Mouse (Mus musculus): Measurements from ENCODE around the gene Rgl3. TPM values are rescaled to one million over a fixed set of nuclear protein-coding genes. Genes with fewer than 3 reads are reported as not detected.

Gene Rgl3
- polyA plus RNA-seq, 1 experiment from 2014 or later, result 4.0 TPM

GRCm38 (mm10) chr9:21976626-21977175 lies 12.5 kb downstream of the Rgl3 start:
- H3K27ac ChIP-seq (replicated peaks), result no peak overlapping the region
- no peak overlapping the region for H3K4me3 ChIP-seq
- H3K36me3 ChIP-seq (replicated peaks), result peaks cover 3% of the 10 kb centered on the region; the same call in 1 of the 2 replicates
- WGBS, result 86% methylated on average over 10 of the region's 10 CpGs
- no peak for DNase-seq (ENCODE audit: low spot score)
- no peaks in the 10 kb centered on the region for H3K9me3 ChIP-seq
- peaks cover 8% of the 10 kb centered on the region for H3K27me3 ChIP-seq (replicated peaks; ENCODE audit: low read depth, poor library complexity, severe bottlenecking)
- H3K4me1 ChIP-seq, result 0 out of 2 replicates have a peak, but pooled peaks cover 4% of the 10 kb centered on the region

GRCm38 (mm10) chr9:21969304-21969703 lies 19.9 kb downstream of the Rgl3 start:
- WGBS, result 92% methylated on average over 4 of the region's 4 CpGs
- H3K4me1 ChIP-seq, result no peaks in the 10 kb centered on the region
- H3K9me3 ChIP-seq, result no peaks in the 10 kb centered on the region
- H3K27me3 ChIP-seq (replicated peaks; ENCODE audit: low read depth, poor library complexity, severe bottlenecking), result no peaks in the 10 kb centered on the region; the same call in 1 of the 2 replicates
- H3K27ac ChIP-seq (replicated peaks), result no peak overlapping the region
- DNase-seq (ENCODE audit: low spot score), result no peak
- no peaks in the 10 kb centered on the region; the same call in 1 of the 2 replicates for H3K36me3 ChIP-seq (replicated peaks)
- H3K4me3 ChIP-seq, result no peak overlapping the region

GRCm38 (mm10) chr9:21968883-21969282 lies 20.4 kb downstream of the Rgl3 start:
- 76% methylated on average over 6 of the region's 6 CpGs for WGBS
- Histone ChIP-seq H3K4me1 (no peaks in the 10 kb centered on the region), H3K27ac (replicated peaks) (no peak overlapping the region), H3K9me3 (no peaks in the 10 kb centered on the region), H3K4me3 (no peak overlapping the region), H3K36me3 (replicated peaks) (no peaks in the 10 kb centered on the region; the same call in 1 of the 2 replicates), H3K27me3 (replicated peaks; ENCODE audit: low read depth, poor library complexity, severe bottlenecking) (peaks cover 4% of the 10 kb centered on the region)
- DNase-seq (ENCODE audit: low spot score), result no peak

- Histone ChIP-seq H3K36me3 (replicated peaks) (0 out of 2 replicates have a peak, but pooled peaks cover 6% of the 10 kb centered on the region), H3K4me1 (peaks cover 36% of the 10 kb centered on the region), H3K4me3 (peak within 1 kb of the TSS; percentile 60), H3K27ac (replicated peaks) (peak within 1 kb of the TSS; percentile 51), H3K9me3 (no peaks in the 10 kb centered on the region), H3K27me3 (replicated peaks; ENCODE audit: low read depth, poor library complexity, severe bottlenecking) (peaks cover 57% of the 10 kb centered on the region)
- 18% methylated on average over 8 of the region's 8 CpGs for WGBS
- DNase-seq (ENCODE audit: low spot score), result peak; percentile 53
Observed at GRCm38 (mm10) chr9:21963417-21963816, 25.8 kb downstream of the Rgl3 start, which contains the start of gene Epor. Gene Epor, minus strand, starts transcription at chr9:21963506.

- Histone ChIP-seq H3K36me3 (replicated peaks) (0 out of 2 replicates have a peak, but pooled peaks cover 6% of the 10 kb centered on the region), H3K4me1 (peaks cover 36% of the 10 kb centered on the region), H3K4me3 (peak overlapping the region; percentile 60), H3K9me3 (no peaks in the 10 kb centered on the region), H3K27ac (replicated peaks) (peak overlapping the region; percentile 63), H3K27me3 (replicated peaks; ENCODE audit: low read depth, poor library complexity, severe bottlenecking) (peaks cover 57% of the 10 kb centered on the region)
- DNase-seq (ENCODE audit: low spot score), result peak; percentile 83
- WGBS, result 2% methylated on average over 34 of the region's 34 CpGs
Observed at GRCm38 (mm10) chr9:21962416-21963059, 26.7 kb downstream of the Rgl3 start.

- 1% methylated on average over 15 of the region's 15 CpGs for WGBS
- Histone ChIP-seq H3K27ac (replicated peaks) (peak overlapping the region; percentile 63), H3K36me3 (replicated peaks) (0 out of 2 replicates have a peak, but pooled peaks cover 6% of the 10 kb centered on the region), H3K9me3 (no peaks in the 10 kb centered on the region), H3K27me3 (replicated peaks; ENCODE audit: low read depth, poor library complexity, severe bottlenecking) (peaks cover 57% of the 10 kb centered on the region), H3K4me3 (peak overlapping the region; percentile 60), H3K4me1 (peaks cover 36% of the 10 kb centered on the region)
- DNase-seq (ENCODE audit: low spot score), result peak; percentile 39
Observed at GRCm38 (mm10) chr9:21962010-21962409, 27.2 kb downstream of the Rgl3 start.

- Histone ChIP-seq H3K36me3 (replicated peaks) (0 out of 2 replicates have a peak, but pooled peaks cover 6% of the 10 kb centered on the region), H3K4me1 (peaks cover 40% of the 10 kb centered on the region), H3K4me3 (peak overlapping the region; percentile 60), H3K27me3 (replicated peaks; ENCODE audit: low read depth, poor library complexity, severe bottlenecking) (peaks cover 57% of the 10 kb centered on the region), H3K9me3 (no peaks in the 10 kb centered on the region), H3K27ac (replicated peaks) (no peak overlapping the region; the same call in 1 of the 2 replicates)
- peak; percentile 41 for DNase-seq (ENCODE audit: low spot score)
- 2% methylated on average over 35 of the region's 35 CpGs for WGBS
Observed at GRCm38 (mm10) chr9:21961366-21961980, 27.8 kb downstream of the Rgl3 start.

GRCm38 (mm10) chr9:21960558-21961208 lies 28.6 kb downstream of the Rgl3 start:
- WGBS, result 10% methylated on average over 26 of the region's 26 CpGs
- Histone ChIP-seq H3K4me3 (peak overlapping the region; percentile 60), H3K27ac (replicated peaks) (no peak overlapping the region), H3K9me3 (no peaks in the 10 kb centered on the region), H3K27me3 (replicated peaks; ENCODE audit: low read depth, poor library complexity, severe bottlenecking) (peaks cover 57% of the 10 kb centered on the region), H3K4me1 (peaks cover 43% of the 10 kb centered on the region), H3K36me3 (replicated peaks) (0 out of 2 replicates have a peak, but pooled peaks cover 6% of the 10 kb centered on the region)
- DNase-seq (ENCODE audit: low spot score), result peak; percentile 41

- H3K27ac ChIP-seq (replicated peaks), result no peak overlapping the region
- WGBS, result 51% methylated on average over 9 of the region's 9 CpGs
- H3K36me3 ChIP-seq (replicated peaks), result 0 out of 2 replicates have a peak, but pooled peaks cover 6% of the 10 kb centered on the region
- peaks cover 57% of the 10 kb centered on the region for H3K27me3 ChIP-seq (replicated peaks; ENCODE audit: low read depth, poor library complexity, severe bottlenecking)
- H3K4me1 ChIP-seq, result peaks cover 45% of the 10 kb centered on the region
- no peaks in the 10 kb centered on the region for H3K9me3 ChIP-seq
- no peak for DNase-seq (ENCODE audit: low spot score)
- peak overlapping the region; percentile 60 for H3K4me3 ChIP-seq
Observed at GRCm38 (mm10) chr9:21960135-21960534, 29.1 kb downstream of the Rgl3 start.

- WGBS, result 87% methylated on average over 7 of the region's 7 CpGs
- DNase-seq (ENCODE audit: low spot score), result no peak
- Histone ChIP-seq H3K9me3 (no peaks in the 10 kb centered on the region), H3K4me1 (peaks cover 45% of the 10 kb centered on the region), H3K4me3 (no peak overlapping the region), H3K27ac (replicated peaks) (no peak overlapping the region), H3K36me3 (replicated peaks) (0 out of 2 replicates have a peak, but pooled peaks cover 6% of the 10 kb centered on the region), H3K27me3 (replicated peaks; ENCODE audit: low read depth, poor library complexity, severe bottlenecking) (peaks cover 56% of the 10 kb centered on the region)
Observed at GRCm38 (mm10) chr9:21959244-21959643, 30.0 kb downstream of the Rgl3 start.

- Histone ChIP-seq H3K27me3 (replicated peaks; ENCODE audit: low read depth, poor library complexity, severe bottlenecking) (peaks cover 48% of the 10 kb centered on the region), H3K36me3 (replicated peaks) (0 out of 2 replicates have a peak, but pooled peaks cover 6% of the 10 kb centered on the region), H3K9me3 (no peaks in the 10 kb centered on the region), H3K4me1 (peaks cover 44% of the 10 kb centered on the region), H3K27ac (replicated peaks) (no peak overlapping the region), H3K4me3 (no peak overlapping the region)
- 84% methylated on average over 5 of the region's 5 CpGs for WGBS
- DNase-seq (ENCODE audit: low spot score), result no peak
Observed at GRCm38 (mm10) chr9:21958372-21958771, 30.9 kb downstream of the Rgl3 start.

Measured in embryonic facial prominence, embryonic 10.5 days (tissue).